9 mouse cellular contexts compared by ENCODE assay signal in genomic region chr16:94362174-94362873, GRCm38 (mm10). TPM values are rescaled to one million over a fixed set of nuclear protein-coding genes. Genes with fewer than 3 reads are reported as not detected.
DNase-seq lines count a peak whose midpoint lies in the region; ATAC-seq lines count a peak whose summit lies in the region.
"Had no signal": no experiment of that assay in that cellular context is flagged by ENCODE, and none has a peak within 500 bp of the region (broad histone marks: within the 10 kb centered on the region; RNA-seq: fewer than 3 reads in every experiment).

No protein-coding gene starts in this region.

- H3K4me1 ChIP-seq in kidney, embryonic 16.5 days (ENCODE audit: insufficient read depth, low read length), result 0 out of 2 replicates have a peak, but pooled peaks cover 7% of the 10 kb centered on the region
- peaks cover 4% of the 10 kb centered on the region; the same call in 1 of the 2 replicates for H3K4me1 ChIP-seq in forebrain, embryonic 12.5 days
- peaks cover 9% of the 10 kb centered on the region for H3K4me1 ChIP-seq in neural tube, embryonic 15.5 days

- intact Hi-C loops in heart, postnatal 14 days (cut with DNase I), result no loop called here
- intact Hi-C loops in left cerebral cortex, postnatal 10 days (cut with DNase I), result no loop called here

- H3K36me3 ChIP-seq in kidney, embryonic 16.5 days (ENCODE audit: insufficient read depth, low read length), result peaks cover 4% of the 10 kb centered on the region; the same call in 1 of the 2 replicates
- peaks cover 9% of the 10 kb centered on the region; the same call in 1 of the 2 replicates for H3K36me3 ChIP-seq in forebrain, embryonic 12.5 days (replicated peaks)
- H3K36me3 ChIP-seq in neural tube, embryonic 15.5 days, result 0 out of 2 replicates have a peak, but pooled peaks cover 3% of the 10 kb centered on the region
- H3K36me3 ChIP-seq: stomach, embryonic 15.5 days had no signal

- no peak overlapping the region for H3K27ac ChIP-seq in kidney, embryonic 16.5 days (ENCODE audit: low read length)
- H3K27ac ChIP-seq in forebrain, embryonic 12.5 days, result no peak overlapping the region
- H3K27ac ChIP-seq in neural tube, embryonic 15.5 days (replicated peaks), result no peak overlapping the region
- H3K27ac ChIP-seq: stomach, embryonic 15.5 days had no signal

- no peaks in the 10 kb centered on the region for H3K27me3 ChIP-seq in kidney, embryonic 16.5 days (ENCODE audit: insufficient read depth, low read length)
- no peaks in the 10 kb centered on the region for H3K27me3 ChIP-seq in forebrain, embryonic 12.5 days
- H3K27me3 ChIP-seq in neural tube, embryonic 15.5 days (replicated peaks), result no peaks in the 10 kb centered on the region
- H3K27me3 ChIP-seq: stomach, embryonic 15.5 days had no signal

- no peak overlapping the region for H3K4me3 ChIP-seq in kidney, embryonic 16.5 days (ENCODE audit: low read length)
- H3K4me3 ChIP-seq in forebrain, embryonic 12.5 days (replicated peaks), result no peak overlapping the region
- no peak overlapping the region for H3K4me3 ChIP-seq in neural tube, embryonic 15.5 days (replicated peaks)
- H3K4me3 ChIP-seq: stomach, embryonic 15.5 days had no signal

- ATAC-seq in kidney, embryonic 16.5 days (ENCODE audit: low FRiP score, low TSS enrichment), result peak; percentile 63; the same call in 1 of the 2 replicates
- peak; percentile 76 for ATAC-seq in forebrain, embryonic 12.5 days (ENCODE audit: low FRiP score)
- ATAC-seq in neural tube, embryonic 15.5 days (ENCODE audit: low FRiP score), result peak; percentile 87
- ATAC-seq in CD4-positive, CD25-positive, alpha-beta regulatory T cell, adult 4 months, result no peak

- DNase-seq in kidney, adult 9 months, result no peak
- DNase-seq in adrenal gland, adult 2 months, result peak; percentile 93
- DNase-seq in heart, postnatal 14 days, result peak; percentile 48 to 52
- peak; percentile 77 to 79 for DNase-seq in left cerebral cortex, postnatal 10 days (ENCODE audit: extremely low spot score in 1 of 2, low spot score in 2 of 2)

- no peak overlapping the region for H3K9ac ChIP-seq in kidney, embryonic 16.5 days (replicated peaks; ENCODE audit: low read length)
- H3K9ac ChIP-seq in forebrain, embryonic 12.5 days, result no peak overlapping the region
- no peak overlapping the region for H3K9ac ChIP-seq in neural tube, embryonic 15.5 days (replicated peaks)
- H3K9ac ChIP-seq: stomach, embryonic 15.5 days had no signal

- no peak overlapping the region for H3K4me2 ChIP-seq in kidney, embryonic 16.5 days (replicated peaks; ENCODE audit: low read depth, low read length)
- no peak overlapping the region for H3K4me2 ChIP-seq in forebrain, embryonic 12.5 days
- no peak overlapping the region for H3K4me2 ChIP-seq in neural tube, embryonic 15.5 days
- H3K4me2 ChIP-seq: stomach, embryonic 15.5 days had no signal

- H3K9me3 ChIP-seq in kidney, embryonic 16.5 days (ENCODE audit: low read length), result no peaks in the 10 kb centered on the region
- H3K9me3 ChIP-seq in forebrain, embryonic 12.5 days, result no peaks in the 10 kb centered on the region
- H3K9me3 ChIP-seq in neural tube, embryonic 15.5 days (replicated peaks), result no peaks in the 10 kb centered on the region
- H3K9me3 ChIP-seq: stomach, embryonic 15.5 days had no signal

- 42% methylated on average over 10 of the region's 10 CpGs for WGBS in kidney, embryonic 16.5 days
- WGBS in forebrain, embryonic 12.5 days, result 50% methylated on average over 10 of the region's 10 CpGs
- 43% methylated on average over 10 of the region's 10 CpGs for WGBS in neural tube, embryonic 15.5 days

RNA-seq across cellular contexts. Expression of gene Ttc3, which starts 8.1 kb away (rescaled TPM):
- polyA plus RNA-seq in kidney, embryonic 16.5 days (2015; fragmentation: Nextera tagmentation; extraction: Ambion mirVana), result 201 and 230 TPM in 2 replicates
- total RNA-seq in adrenal gland, adult 2 months (2021), result 10 to 100 TPM; 88.2 to 98.1 TPM
- 32.0 and 32.1 TPM in 2 replicates for polyA plus RNA-seq in adrenal gland, adult 2 months (2012; rRNA removed)
- 593 and 634 TPM in 2 replicates for polyA plus RNA-seq in forebrain, embryonic 12.5 days (2016; fragmentation: Nextera tagmentation; extraction: Ambion mirVana)
- 10 to 100 TPM; 78.3 to 88.3 TPM for total RNA-seq in heart, postnatal 14 days (2021)
- 100 to 1,000 TPM; 798 to 822 TPM for total RNA-seq in left cerebral cortex, postnatal 10 days (2021)
- polyA plus RNA-seq in neural tube, embryonic 15.5 days (2015; fragmentation: Nextera tagmentation; extraction: Ambion mirVana), result 804 and 915 TPM in 2 replicates
- polyA plus RNA-seq in CD4-positive, CD25-positive, alpha-beta regulatory T cell, adult 4 months (2017; shearing (Covaris generic)), result 10 to 100 TPM; 64.7 to 82.6 TPM

RNA-seq across cellular contexts. Expression of gene Pigp, which starts 9.3 kb away (rescaled TPM):
- 115 and 120 TPM in 2 replicates for polyA plus RNA-seq in kidney, embryonic 16.5 days (2015; fragmentation: Nextera tagmentation; extraction: Ambion mirVana)
- total RNA-seq in adrenal gland, adult 2 months (2021), result 10 to 100 TPM; 87.0 to 94.7 TPM
- 42.1 and 47.7 TPM in 2 replicates for polyA plus RNA-seq in adrenal gland, adult 2 months (2012; rRNA removed)
- 103 and 110 TPM in 2 replicates for polyA plus RNA-seq in forebrain, embryonic 12.5 days (2016; fragmentation: Nextera tagmentation; extraction: Ambion mirVana)
- total RNA-seq in heart, postnatal 14 days (2021), result 10 to 100 TPM; 70.4 to 74.2 TPM
- total RNA-seq in left cerebral cortex, postnatal 10 days (2021), result 10 to 100 TPM; 46.8 to 51.4 TPM
- polyA plus RNA-seq in neural tube, embryonic 15.5 days (2015; fragmentation: Nextera tagmentation; extraction: Ambion mirVana), result 119 and 129 TPM in 2 replicates
- 10 to 100 TPM; 69.4 to 71.7 TPM for polyA plus RNA-seq in CD4-positive, CD25-positive, alpha-beta regulatory T cell, adult 4 months (2017; shearing (Covaris generic))

RNA-seq across cellular contexts. Expression of gene Ripply3, which starts 34.1 kb away (rescaled TPM):
- 14.2 and 17.4 TPM in 2 replicates for polyA plus RNA-seq in kidney, embryonic 16.5 days (2015; fragmentation: Nextera tagmentation; extraction: Ambion mirVana)
- total RNA-seq in adrenal gland, adult 2 months (2021), result 1 to 10 TPM; 4.1 to 7.5 TPM
- 2.4 and 3.0 TPM in 2 replicates for polyA plus RNA-seq in adrenal gland, adult 2 months (2012; rRNA removed)
- polyA plus RNA-seq in forebrain, embryonic 12.5 days (2016; fragmentation: Nextera tagmentation; extraction: Ambion mirVana), result 3.3 and 4.2 TPM in 2 replicates
- total RNA-seq in heart, postnatal 14 days (2021), result 1 to 10 TPM; 3.3 to 4.0 TPM
- under 1 TPM in 1 of 2 experiments, not detected in 1; 0.43 TPM for total RNA-seq in left cerebral cortex, postnatal 10 days (2021)
- 0.81 and 0.88 TPM in 2 replicates for polyA plus RNA-seq in neural tube, embryonic 15.5 days (2015; fragmentation: Nextera tagmentation; extraction: Ambion mirVana)
- 1 to 10 TPM in 1 of 2 experiments, under 1 TPM in 1; 0.95 to 1.1 TPM for polyA plus RNA-seq in CD4-positive, CD25-positive, alpha-beta regulatory T cell, adult 4 months (2017; shearing (Covaris generic))

RNA-seq across cellular contexts. Expression of gene Hlcs, which starts 49.0 kb away (rescaled TPM):
- 8.9 and 10.5 TPM in 2 replicates for polyA plus RNA-seq in kidney, embryonic 16.5 days (2015; fragmentation: Nextera tagmentation; extraction: Ambion mirVana)
- total RNA-seq in adrenal gland, adult 2 months (2021), result 10 to 100 TPM; 15.0 to 16.6 TPM
- polyA plus RNA-seq in adrenal gland, adult 2 months (2012; rRNA removed), result 10.3 and 10.4 TPM in 2 replicates
- 13.1 and 13.6 TPM in 2 replicates for polyA plus RNA-seq in forebrain, embryonic 12.5 days (2016; fragmentation: Nextera tagmentation; extraction: Ambion mirVana)
- 1 to 10 TPM; 6.0 to 6.3 TPM for total RNA-seq in heart, postnatal 14 days (2021)
- total RNA-seq in left cerebral cortex, postnatal 10 days (2021), result 10 to 100 TPM; 12.4 to 13.1 TPM
- polyA plus RNA-seq in neural tube, embryonic 15.5 days (2015; fragmentation: Nextera tagmentation; extraction: Ambion mirVana), result 8.3 and 8.7 TPM in 2 replicates
- polyA plus RNA-seq in CD4-positive, CD25-positive, alpha-beta regulatory T cell, adult 4 months (2017; shearing (Covaris generic)), result 1 to 10 TPM; 7.3 to 9.3 TPM
